ENCODE assay signal across 10 mouse cellular contexts in genomic region chr1:182055122-182055521, GRCm38 (mm10). TPM values are rescaled to one million over a fixed set of nuclear protein-coding genes. Genes with fewer than 3 reads are reported as not detected.
DNase-seq lines count a peak whose midpoint lies in the region; ATAC-seq and TF ChIP-seq lines count a peak whose summit lies in the region.
"Had no signal": no experiment of that assay in that cellular context is flagged by ENCODE, and none has a peak within 500 bp of the region (broad histone marks: within the 10 kb centered on the region; RNA-seq: fewer than 3 reads in every experiment).

No protein-coding gene starts in this region.

- peak overlapping the region; percentile 6 for H3K27ac ChIP-seq in midbrain, embryonic 10.5 days (replicated peaks)
- no peak overlapping the region for H3K27ac ChIP-seq in midbrain, embryonic 11.5 days (ENCODE audit: low read depth, low read length)
- H3K27ac ChIP-seq in gastrocnemius, adult 2 months: peak overlapping the region; percentile 82
- H3K27ac ChIP-seq in stomach, postnatal 0 days (replicated peaks): 0 out of 2 replicates have a peak overlapping the region, but pooled peaks have one; percentile 18
- no peak overlapping the region for H3K27ac ChIP-seq in left cerebral cortex, adult 2 months
- H3K27ac ChIP-seq: macrophage had no signal

- ATAC-seq in midbrain, embryonic 11.5 days (ENCODE audit: low FRiP score): no peak
- ATAC-seq in stomach, postnatal 0 days (ENCODE audit: low FRiP score, low TSS enrichment): no peak
- ATAC-seq: Patski had no signal

- no peaks in the 10 kb centered on the region for H3K27me3 ChIP-seq in midbrain, embryonic 10.5 days (ENCODE audit: low read depth, poor library complexity, severe bottlenecking)
- H3K27me3 ChIP-seq in midbrain, embryonic 11.5 days (ENCODE audit: control insufficient read depth, insufficient read depth, low read length): no peaks in the 10 kb centered on the region
- H3K27me3 ChIP-seq in stomach, postnatal 0 days (ENCODE audit: control insufficient read depth, insufficient read depth, low read length): no peaks in the 10 kb centered on the region
- H3K27me3 ChIP-seq: Patski had no signal

- WGBS in midbrain, embryonic 10.5 days: 55% methylated on average over 9 of the region's 9 CpGs
- WGBS in midbrain, embryonic 11.5 days: 58% methylated on average over 9 of the region's 9 CpGs
- 32% methylated on average over 9 of the region's 9 CpGs for WGBS in stomach, postnatal 0 days

- H3K9me3 ChIP-seq in midbrain, embryonic 10.5 days (replicated peaks): no peaks in the 10 kb centered on the region
- H3K9me3 ChIP-seq in midbrain, embryonic 11.5 days (ENCODE audit: control insufficient read depth, low read length): no peaks in the 10 kb centered on the region
- no peaks in the 10 kb centered on the region for H3K9me3 ChIP-seq in stomach, postnatal 0 days (ENCODE audit: control insufficient read depth, low read length)

- H3K4me3 ChIP-seq in midbrain, embryonic 10.5 days: no peak overlapping the region
- H3K4me3 ChIP-seq in midbrain, embryonic 11.5 days (ENCODE audit: low read depth, low read length): no peak overlapping the region
- H3K4me3 ChIP-seq in gastrocnemius, adult 2 months: peak overlapping the region; percentile 18
- H3K4me3 ChIP-seq in stomach, postnatal 0 days (ENCODE audit: low read depth, low read length): no peak overlapping the region
- H3K4me3 ChIP-seq in left cerebral cortex, adult 2 months: no peak overlapping the region

- no peak overlapping the region for H3K9ac ChIP-seq in midbrain, embryonic 11.5 days (ENCODE audit: low read length)
- H3K9ac ChIP-seq in stomach, postnatal 0 days (ENCODE audit: low read length): no peak overlapping the region

- H3K4me2 ChIP-seq in midbrain, embryonic 11.5 days: no peak overlapping the region
- no peak overlapping the region for H3K4me2 ChIP-seq in stomach, postnatal 0 days (replicated peaks; ENCODE audit: low read depth)

- no peaks in the 10 kb centered on the region for H3K36me3 ChIP-seq in midbrain, embryonic 10.5 days
- no peaks in the 10 kb centered on the region for H3K36me3 ChIP-seq in midbrain, embryonic 11.5 days (ENCODE audit: control insufficient read depth, insufficient read depth, low read length)
- H3K36me3 ChIP-seq in stomach, postnatal 0 days (ENCODE audit: control insufficient read depth, insufficient read depth, low read length): no peaks in the 10 kb centered on the region

- intact Hi-C loops in gastrocnemius, adult 2 months (cut with DNase I): loop anchor here (5.0 kb wide), 1 partner anchor 33 kb away; no protein-coding TSS in a partner anchor
- intact Hi-C loops in left cerebral cortex, adult 2 months (cut with DNase I): no loop called here

- H3K4me1 ChIP-seq in midbrain, embryonic 10.5 days: peaks cover 22% of the 10 kb centered on the region
- H3K4me1 ChIP-seq in midbrain, embryonic 11.5 days (ENCODE audit: control insufficient read depth, insufficient read depth, low read length): no peaks in the 10 kb centered on the region
- H3K4me1 ChIP-seq in stomach, postnatal 0 days (replicated peaks; ENCODE audit: control insufficient read depth, insufficient read depth): peaks cover 2% of the 10 kb centered on the region; the same call in 1 of the 2 replicates

- TF ChIP-seq CTCF in gastrocnemius, adult 2 months (IDR thresholded peaks at IDR 0.05): no peak
- no peak for TF ChIP-seq CTCF in stomach, postnatal 0 days (IDR thresholded peaks at IDR 0.05; ENCODE audit: low read depth)
- TF ChIP-seq CTCF in left cerebral cortex, adult 2 months (IDR thresholded peaks at IDR 0.05): no peak

- no peak for TF ChIP-seq EP300 in stomach, postnatal 0 days (optimal IDR thresholded peaks at IDR 0.05)

- DNase-seq in midbrain, embryonic 10.5 days (ENCODE audit: low spot score): no peak
- no peak for DNase-seq in midbrain, embryonic 11.5 days (ENCODE audit: low spot score, missing footprints)
- peak; percentile 38 to 59 for DNase-seq in adrenal gland, postnatal 36 days
- peak; percentile 72 for DNase-seq in gastrocnemius, adult 2 months
- no peak for DNase-seq in stomach, postnatal 0 days (ENCODE audit: low spot score)
- DNase-seq in left cerebral cortex, adult 2 months (ENCODE audit: extremely low spot score in 1 of 2, low spot score in 2 of 2): no peak
- no peak for DNase-seq in layer of hippocampus, postnatal 36 days
- DNase-seq: kidney, adult 18-20 months had no signal

RNA-seq across cellular contexts. Expression of gene Enah, which starts 35.3 kb away (rescaled TPM):
- 23.2 and 26.9 TPM in 2 replicates for polyA plus RNA-seq in midbrain, embryonic 10.5 days (2016; fragmentation: Nextera tagmentation; extraction: Ambion mirVana)
- polyA plus RNA-seq in midbrain, embryonic 11.5 days (2014; fragmentation: Nextera tagmentation; extraction: Ambion mirVana): 27.4 and 28.1 TPM in 2 replicates
- 10 to 100 TPM; 52.9 to 78.1 TPM for total RNA-seq in adrenal gland, postnatal 36 days (2021)
- total RNA-seq in gastrocnemius, adult 2 months (2021): 10 to 100 TPM; 31.6 to 73.0 TPM
- polyA plus RNA-seq in stomach, postnatal 0 days (2015; fragmentation: Nextera tagmentation; extraction: Ambion mirVana): 8.4 and 8.5 TPM in 2 replicates
- total RNA-seq in left cerebral cortex, adult 2 months (2021): 100 to 1,000 TPM; 161 to 168 TPM
- total RNA-seq in layer of hippocampus, postnatal 36 days (2021): 100 to 1,000 TPM; 170 to 200 TPM

Comparison
In these comparisons a context has a peak if more than half of its experiments do, and no peak if none do; other contexts are left out.
1. H3K27ac ChIP-seq: peak in midbrain, embryonic 10.5 days (single experiment), gastrocnemius, adult 2 months (single experiment) and stomach, postnatal 0 days (single experiment); none in midbrain, embryonic 11.5 days (single experiment) and left cerebral cortex, adult 2 months (single experiment).
2. DNase-seq: peak in adrenal gland, postnatal 36 days (2 of 2) and gastrocnemius, adult 2 months (single experiment); none in midbrain, embryonic 10.5 days (single experiment), midbrain, embryonic 11.5 days (single experiment), stomach, postnatal 0 days (single experiment), left cerebral cortex, adult 2 months (0 of 2) and layer of hippocampus, postnatal 36 days (0 of 2).